In the genomic region with DNA sequence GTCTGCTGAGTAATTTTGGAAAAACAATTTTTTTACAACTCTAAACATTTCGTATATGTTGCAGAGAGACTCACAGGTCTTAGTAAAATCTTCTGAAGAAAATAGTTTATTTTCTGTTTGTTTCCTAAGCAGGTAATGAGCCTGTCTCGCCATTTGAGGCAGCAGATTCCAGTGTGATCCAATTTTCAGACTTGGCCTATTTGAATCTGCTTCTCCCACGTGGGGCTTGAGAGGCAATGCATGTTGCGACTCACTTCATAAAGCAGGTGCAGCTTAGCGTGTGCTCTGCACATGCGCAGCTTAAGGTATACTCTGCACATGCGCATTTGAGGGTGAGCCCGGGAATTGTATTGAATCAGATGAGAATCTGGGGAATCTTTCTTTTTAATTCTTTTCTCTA, we compare ENCODE assay signal across 16 mouse cellular contexts.
DNase-seq lines count a peak whose midpoint lies in the region; TF ChIP-seq lines count a peak whose summit lies in the region.
"Had no signal": no experiment of that assay in that cellular context is flagged by ENCODE, and none has a peak within 500 bp of the region (broad histone marks: within the 10 kb centered on the region; RNA-seq: fewer than 3 reads in every experiment).

No protein-coding gene starts in this region.

- H3K4me3 ChIP-seq in left cerebral cortex, adult 2 months: no peak overlapping the region
- no peak overlapping the region for H3K4me3 ChIP-seq in cortical plate, adult 2 months (ENCODE audit: insufficient read depth, low read length)
- H3K4me3 ChIP-seq: embryonic facial prominence, embryonic 12.5 days; heart, embryonic 15.5 days; megakaryocyte, embryonic 14.5 days; stomach, embryonic 15.5 days had no signal

- intact Hi-C loops in heart, postnatal 10 days (cut with DNase I): no loop called here
- intact Hi-C loops in left cerebral cortex, adult 2 months (cut with DNase I): no loop called here

- no peak overlapping the region for H3K27ac ChIP-seq in left cerebral cortex, adult 2 months
- H3K27ac ChIP-seq in cortical plate, adult 2 months (ENCODE audit: insufficient read depth, low read length): no peak overlapping the region
- H3K27ac ChIP-seq: embryonic facial prominence, embryonic 12.5 days; heart, embryonic 15.5 days; stomach, embryonic 15.5 days had no signal

- H3K4me1 ChIP-seq in cortical plate, adult 2 months (ENCODE audit: control insufficient read depth, insufficient read depth, low read length): no peaks in the 10 kb centered on the region
- H3K4me1 ChIP-seq: embryonic facial prominence, embryonic 12.5 days; heart, embryonic 15.5 days; megakaryocyte, embryonic 14.5 days; stomach, embryonic 15.5 days had no signal

- peak; percentile 39 for TF ChIP-seq CTCF in left cerebral cortex, adult 2 months (IDR thresholded peaks at IDR 0.05)
- TF ChIP-seq CTCF in cortical plate, adult 2 months (IDR thresholded peaks at IDR 0.05; ENCODE audit: extremely low read depth, insufficient read depth, low read length): peak; percentile 19; the same call in 1 of the 2 replicates

- DNase-seq in heart, adult 11 months: peak; percentile 18
- DNase-seq in heart, postnatal 10 days: no peak
- DNase-seq in left cerebral cortex, adult 2 months (ENCODE audit: extremely low spot score in 1 of 2, low spot score in 2 of 2): no peak
- DNase-seq in left cerebral cortex, adult 11 months (ENCODE audit: low spot score): no peak
- DNase-seq in NIH3T3 (ENCODE audit: low read depth): peak; percentile 26
- DNase-seq in adrenal gland, postnatal 36 days: no peak
- DNase-seq in urinary bladder, postnatal 25 days (ENCODE audit: low spot score): no peak
- DNase-seq: adrenal gland, adult 8-10 months; kidney, adult 9 months; spleen, adult 18-20 months; thymus, postnatal 14 days had no signal

- TF ChIP-seq POLR2A in cortical plate, adult 2 months (IDR thresholded peaks at IDR 0.05; ENCODE audit: extremely low read depth, insufficient read depth, low read length): no peak

Comparison
In these comparisons a context has a peak if more than half of its experiments do, and no peak if none do; other contexts are left out.
1. DNase-seq: peak in heart, adult 11 months (single experiment) and NIH3T3 (single experiment); none in heart, postnatal 10 days (0 of 2), left cerebral cortex, adult 2 months (0 of 2), left cerebral cortex, adult 11 months (single experiment), adrenal gland, postnatal 36 days (0 of 2) and urinary bladder, postnatal 25 days (single experiment).